Mouse (Mus musculus): ENCODE data around the gene Golga4.

DNA sequence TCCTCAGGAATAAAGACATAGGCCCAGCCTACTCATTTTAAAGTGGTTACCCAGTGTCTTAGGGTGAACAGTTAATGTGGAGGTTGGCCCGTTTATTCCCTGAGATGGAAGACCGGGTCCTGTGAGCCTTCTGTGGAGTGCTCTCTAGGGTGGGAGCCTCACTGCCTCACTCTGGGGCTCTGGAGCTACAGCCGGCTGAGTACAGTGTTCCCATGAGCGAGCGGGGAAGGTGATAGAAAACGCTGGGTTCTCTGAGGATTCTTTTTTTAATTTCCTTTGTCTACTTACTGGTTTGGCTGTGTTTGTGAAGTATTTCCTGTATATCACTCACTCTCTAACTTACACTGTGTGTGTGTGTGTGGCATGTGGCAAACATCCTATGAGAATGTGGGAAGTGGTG is 39.1 kb downstream of the Golga4 start:
- no peak for TF ChIP-seq CTCF (IDR thresholded peaks at IDR 0.05; ENCODE audit: insufficient read depth, low read length)
- no peak for TF ChIP-seq POLR2A (IDR thresholded peaks at IDR 0.05; ENCODE audit: borderline replicate concordance, extremely low read depth, low read depth, low read length)

All from lung, adult 2 months (tissue).